Mouse (Mus musculus) midbrain, embryonic 11.5 days (tissue): ENCODE results near the gene Ttc3. TPM values are rescaled to one million over a fixed set of nuclear protein-coding genes. Genes with fewer than 3 reads are reported as not detected.

Experiments used
- ATAC-seq: fragments of 200-750 bp; cut with Nextera tagmentation; 2 replicates; pipeline ENCODE4 v1.8.0; 2017; ENCODE audit warnings: moderate TSS enrichment, moderate library complexity; ENCODE audit not compliant: low FRiP score
- DNase-seq: peaks from one replicate; pipeline ENCODE4 v3.0.0; 2015; ENCODE audit warnings: low spot score; ENCODE audit errors: missing footprints
- H3K27ac ChIP-seq: fragments of 300-500 bp; sonication (generic); 2 replicates; pipeline ENCODE4 v1.5.1; 2014; ENCODE audit warnings: low read depth, low read length
- H3K27me3 ChIP-seq: fragments of 300-500 bp; sonication (generic); 2 replicates; pipeline ENCODE4 v1.6.1; 2014; ENCODE audit warnings: mild to moderate bottlenecking, low read length, moderate library complexity, mixed read lengths; ENCODE audit not compliant: control insufficient read depth, insufficient read depth
- H3K36me3 ChIP-seq: fragments of 300-500 bp; sonication (generic); 2 replicates; pipeline ENCODE4 v1.6.1; 2014; ENCODE audit warnings: mild to moderate bottlenecking, low read length, moderate library complexity, mixed read lengths; ENCODE audit not compliant: control insufficient read depth, insufficient read depth
- H3K4me1 ChIP-seq: fragments of 300-500 bp; sonication (generic); 2 replicates; pipeline ENCODE4 v1.6.1; 2014; ENCODE audit warnings: low read length; ENCODE audit not compliant: control insufficient read depth, insufficient read depth
- H3K4me2 ChIP-seq: fragments of 300-500 bp; sonication (generic); 2 replicates; pipeline ENCODE4 v1.6.1; 2014; ENCODE audit warnings: mild to moderate bottlenecking, moderate library complexity
- H3K4me3 ChIP-seq: fragments of 300-500 bp; sonication (generic); 2 replicates; pipeline ENCODE4 v1.5.1; 2014; ENCODE audit warnings: low read depth, low read length
- H3K9ac ChIP-seq: fragments of 300-500 bp; sonication (generic); 2 replicates; pipeline ENCODE4 v1.6.1; 2014; ENCODE audit warnings: low read length
- H3K9me3 ChIP-seq: fragments of 300-500 bp; sonication (generic); 2 replicates; pipeline ENCODE4 v1.6.1; 2016; ENCODE audit warnings: low read length; ENCODE audit not compliant: control insufficient read depth
- WGBS: fragments of 180-500 bp; shearing (Covaris S2); extraction: QIAGEN DNeasy Blood & Tissue Kit; methylation state at CpG from one replicate; pipeline ENCODE4 v1.1.7; 2014; 5-methylcytosine and 5-hydroxymethylcytosine counted together
- polyA plus RNA-seq: library from polyadenylated mRNA; unstranded; fragments of >200 nt; fragmentation: Nextera tagmentation; extraction: Ambion mirVana; gene quantifications from 2 replicates; pipeline ENCODE4 v1.2.1, GENCODE M21; 2014

The Ttc3 gene
- polyA plus RNA-seq = 489 and 614 TPM in 2 replicates

- no peaks in the 10 kb centered on the region for H3K36me3 ChIP-seq
- ATAC-seq (peak; percentile 87), DNase-seq (peak; percentile 100)
- no peaks in the 10 kb centered on the region for H3K9me3 ChIP-seq
- H3K9ac ChIP-seq = peak within 1 kb of the TSS; percentile 96
- H3K4me1 ChIP-seq = peaks cover 15% of the 10 kb centered on the region
- under 1% methylated on average over 79 of the region's 79 CpGs for WGBS
- peak within 1 kb of the TSS; percentile 88 for H3K4me3 ChIP-seq
- H3K27ac ChIP-seq = peak within 1 kb of the TSS; percentile 96
- H3K4me2 ChIP-seq = peak within 1 kb of the TSS; percentile 71
- H3K27me3 ChIP-seq = no peaks in the 10 kb centered on the region
Measured at GRCm38 (mm10) chr16:94370173-94370914, at the start of gene Ttc3. Gene Ttc3, plus strand, starts transcription at chr16:94370618.

GRCm38 (mm10) chr16:94323681-94324080 is 46.7 kb upstream of the Ttc3 start:
- Histone ChIP-seq H3K4me3 (no peak overlapping the region), H3K9me3 (no peaks in the 10 kb centered on the region), H3K27me3 (peaks cover 18% of the 10 kb centered on the region), H3K4me2 (no peak overlapping the region), H3K4me1 (peaks cover 8% of the 10 kb centered on the region), H3K36me3 (no peaks in the 10 kb centered on the region), H3K9ac (no peak overlapping the region), H3K27ac (no peak overlapping the region)
- ATAC-seq (no peak), DNase-seq (no peak)
- 72% methylated on average over 5 of the region's 5 CpGs for WGBS

- Histone ChIP-seq H3K9ac (no peak overlapping the region), H3K27ac (no peak overlapping the region), H3K4me3 (no peak overlapping the region), H3K4me2 (no peak overlapping the region), H3K27me3 (peaks cover 24% of the 10 kb centered on the region), H3K4me1 (peaks cover 23% of the 10 kb centered on the region), H3K36me3 (no peaks in the 10 kb centered on the region), H3K9me3 (no peaks in the 10 kb centered on the region)
- no peak for ATAC-seq
- no peak for DNase-seq
- 91% methylated on average over 3 of the region's 3 CpGs for WGBS
Measured at GRCm38 (mm10) chr16:94326008-94326407, 44.4 kb upstream of the Ttc3 start.

- Histone ChIP-seq H3K4me1 (peaks cover 23% of the 10 kb centered on the region), H3K27me3 (peaks cover 24% of the 10 kb centered on the region), H3K36me3 (no peaks in the 10 kb centered on the region), H3K27ac (no peak within 1 kb of the TSS), H3K4me3 (peak within 1 kb of the TSS; percentile 42), H3K9ac (peak within 1 kb of the TSS; percentile 36), H3K4me2 (peak within 1 kb of the TSS; percentile 65), H3K9me3 (no peaks in the 10 kb centered on the region)
- peak; percentile 43 for ATAC-seq
- DNase-seq = peak; percentile 95
- WGBS = 1% methylated on average over 63 of the region's 63 CpGs
Measured at GRCm38 (mm10) chr16:94327781-94328711, 42.4 kb upstream of the Ttc3 start, which contains the start of gene Ripply3. Gene Ripply3, plus strand, starts transcription at chr16:94328420.

DNA sequence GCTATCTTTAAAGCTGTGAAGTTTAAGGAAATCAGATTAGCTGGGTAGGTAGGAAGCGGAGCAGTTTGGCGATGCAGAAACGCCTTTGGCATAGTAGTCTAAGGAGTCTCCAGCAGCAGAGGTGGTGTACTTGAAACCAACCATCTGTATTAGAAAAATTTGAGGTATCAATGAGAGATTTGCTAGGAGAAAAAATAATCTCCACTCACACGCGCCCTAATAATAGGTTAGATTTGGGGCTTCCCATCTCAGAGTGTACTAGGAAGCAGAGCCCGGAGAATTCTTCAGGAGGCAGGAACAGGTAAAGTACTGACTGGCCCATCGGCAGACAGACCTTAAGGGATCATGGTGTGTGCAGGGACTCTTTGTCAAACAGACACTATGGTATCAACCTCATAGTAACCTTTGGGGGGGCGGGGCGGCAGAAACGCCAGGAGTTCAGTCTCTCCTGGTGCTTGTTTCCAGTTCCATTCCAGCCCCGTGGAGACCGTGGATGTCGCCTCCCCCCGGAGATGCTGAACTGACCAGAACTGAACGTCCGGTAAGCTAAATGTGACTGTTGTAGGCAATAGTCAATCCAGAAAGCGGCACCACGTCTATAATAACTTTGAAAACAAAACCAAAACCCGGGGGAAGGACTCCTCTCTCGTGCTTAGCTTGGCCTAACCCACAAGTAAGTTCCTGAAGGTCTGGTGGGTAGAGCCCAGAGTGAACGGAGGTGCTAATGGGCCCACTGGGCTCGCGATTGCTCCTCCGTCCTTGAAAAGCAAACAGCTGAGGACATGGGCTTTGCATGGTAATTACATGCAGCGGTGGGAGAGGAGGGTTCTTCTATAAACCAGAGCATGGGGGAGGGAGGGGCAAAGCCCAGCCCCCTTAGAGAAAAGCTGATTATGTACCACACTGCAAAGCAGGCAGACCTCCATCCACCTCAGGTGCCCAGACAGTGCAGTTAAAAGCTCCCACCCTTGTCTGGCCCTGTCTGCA is 41.2 kb upstream of the Ttc3 start:
- Histone ChIP-seq H3K9me3 (no peaks in the 10 kb centered on the region), H3K4me1 (peaks cover 23% of the 10 kb centered on the region), H3K4me3 (peak overlapping the region; percentile 42), H3K27ac (no peak overlapping the region), H3K36me3 (no peaks in the 10 kb centered on the region), H3K9ac (peak overlapping the region; percentile 28; the same call in 1 of the 2 replicates), H3K27me3 (peaks cover 24% of the 10 kb centered on the region), H3K4me2 (peak overlapping the region; percentile 65)
- DNase-seq (peak; percentile 93), ATAC-seq (peak; percentile 71)
- 5% methylated on average over 25 of the region's 25 CpGs for WGBS

DNA sequence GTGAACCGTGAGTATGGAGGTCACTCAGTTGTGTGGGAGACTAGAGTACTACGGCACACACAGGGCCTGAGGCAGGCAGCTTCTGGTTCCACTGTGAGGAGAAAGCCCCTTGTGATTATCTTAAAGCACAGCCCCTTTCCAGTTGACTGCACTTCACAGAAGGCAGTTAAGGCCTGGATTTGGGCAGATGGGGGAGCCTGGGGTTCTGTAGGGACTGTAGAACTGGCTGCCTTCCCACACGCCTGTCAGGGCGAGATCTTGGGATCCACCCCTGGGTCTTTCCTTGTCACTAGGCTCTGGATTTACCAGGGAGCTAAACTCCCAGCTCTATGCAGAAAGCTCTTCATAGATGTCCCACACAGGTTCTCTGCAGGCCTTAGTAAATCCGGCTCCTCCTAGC is 40.0 kb upstream of the Ttc3 start:
- Histone ChIP-seq H3K27me3 (peaks cover 24% of the 10 kb centered on the region), H3K36me3 (no peaks in the 10 kb centered on the region), H3K9me3 (no peaks in the 10 kb centered on the region), H3K4me1 (peaks cover 23% of the 10 kb centered on the region), H3K4me3 (no peak overlapping the region), H3K4me2 (no peak overlapping the region), H3K27ac (no peak overlapping the region), H3K9ac (no peak overlapping the region)
- 29% methylated on average over 5 of the region's 5 CpGs for WGBS
- DNase-seq (peak; percentile 87), ATAC-seq (no peak; the same call in 1 of the 2 replicates)

- Histone ChIP-seq H3K36me3 (no peaks in the 10 kb centered on the region), H3K27ac (no peak overlapping the region), H3K9ac (no peak overlapping the region), H3K4me3 (no peak overlapping the region), H3K9me3 (no peaks in the 10 kb centered on the region), H3K4me2 (no peak overlapping the region), H3K4me1 (peaks cover 23% of the 10 kb centered on the region), H3K27me3 (peaks cover 24% of the 10 kb centered on the region)
- no peak for ATAC-seq
- WGBS = 74% methylated on average over 9 of the region's 9 CpGs
- no peak for DNase-seq
Measured at GRCm38 (mm10) chr16:94331233-94331885, 39.1 kb upstream of the Ttc3 start.

GRCm38 (mm10) chr16:94331886-94332252 is 38.5 kb upstream of the Ttc3 start:
- 57% methylated on average over 5 of the region's 5 CpGs for WGBS
- peaks cover 21% of the 10 kb centered on the region for H3K27me3 ChIP-seq
- H3K4me1 ChIP-seq = peaks cover 23% of the 10 kb centered on the region
- H3K9ac ChIP-seq = no peak overlapping the region
- H3K4me3 ChIP-seq = no peak overlapping the region
- no peaks in the 10 kb centered on the region for H3K36me3 ChIP-seq
- no peak overlapping the region for H3K4me2 ChIP-seq
- DNase-seq = peak; percentile 89
- H3K9me3 ChIP-seq = no peaks in the 10 kb centered on the region
- ATAC-seq = no peak
- no peak overlapping the region for H3K27ac ChIP-seq
